Mouse (Mus musculus) thymus, postnatal 0 days (tissue): ENCODE measurements around the gene Rab1b. TPM values are rescaled to one million over a fixed set of nuclear protein-coding genes. Genes with fewer than 3 reads are reported as not detected.

Source experiments
- DNase-seq: peaks from one replicate; pipeline ENCODE4 v3.0.0-alpha.2; 2015; ENCODE audit warnings: low spot score
- polyA plus RNA-seq: library from polyadenylated mRNA; unstranded; fragments of >200 nt; fragmentation: Nextera tagmentation; extraction: Ambion mirVana; gene quantifications from 2 replicates; pipeline ENCODE4 v1.2.1, GENCODE M21; 2015

Rab1b gene
- polyA plus RNA-seq, 1 experiment from 2014 or later, result 246 TPM

DNA sequence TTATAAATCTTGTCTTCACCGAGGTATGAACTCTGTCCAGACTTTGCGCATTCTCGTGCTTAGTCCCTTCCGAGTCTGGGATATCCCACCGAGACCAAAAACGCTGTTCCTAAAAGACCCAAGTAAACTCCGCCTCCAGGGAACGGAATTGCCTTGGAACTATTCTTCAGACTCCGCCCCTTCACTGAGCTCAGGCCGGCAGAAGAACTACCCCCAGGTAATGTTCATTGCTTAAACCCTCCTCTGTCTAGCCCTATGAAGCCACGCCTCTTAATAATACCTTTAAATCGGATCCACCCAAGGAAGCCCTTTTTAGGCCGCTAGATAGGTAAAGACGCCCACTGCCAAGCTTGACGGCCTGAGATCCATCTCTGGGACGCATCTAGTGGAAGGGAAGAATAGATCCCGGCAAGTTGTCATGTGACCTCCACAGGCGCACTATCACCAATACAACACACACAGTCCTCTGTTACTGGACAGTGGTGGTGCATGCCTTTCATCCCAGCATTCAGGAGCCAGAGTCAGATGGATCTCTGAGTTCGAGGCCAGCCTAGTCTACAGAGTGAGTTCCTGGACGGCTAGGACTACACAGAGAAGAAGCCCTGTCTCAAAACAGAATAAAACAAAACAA lies 34.4 kb downstream of the Rab1b start:
- DNase-seq, result no peak

DNA sequence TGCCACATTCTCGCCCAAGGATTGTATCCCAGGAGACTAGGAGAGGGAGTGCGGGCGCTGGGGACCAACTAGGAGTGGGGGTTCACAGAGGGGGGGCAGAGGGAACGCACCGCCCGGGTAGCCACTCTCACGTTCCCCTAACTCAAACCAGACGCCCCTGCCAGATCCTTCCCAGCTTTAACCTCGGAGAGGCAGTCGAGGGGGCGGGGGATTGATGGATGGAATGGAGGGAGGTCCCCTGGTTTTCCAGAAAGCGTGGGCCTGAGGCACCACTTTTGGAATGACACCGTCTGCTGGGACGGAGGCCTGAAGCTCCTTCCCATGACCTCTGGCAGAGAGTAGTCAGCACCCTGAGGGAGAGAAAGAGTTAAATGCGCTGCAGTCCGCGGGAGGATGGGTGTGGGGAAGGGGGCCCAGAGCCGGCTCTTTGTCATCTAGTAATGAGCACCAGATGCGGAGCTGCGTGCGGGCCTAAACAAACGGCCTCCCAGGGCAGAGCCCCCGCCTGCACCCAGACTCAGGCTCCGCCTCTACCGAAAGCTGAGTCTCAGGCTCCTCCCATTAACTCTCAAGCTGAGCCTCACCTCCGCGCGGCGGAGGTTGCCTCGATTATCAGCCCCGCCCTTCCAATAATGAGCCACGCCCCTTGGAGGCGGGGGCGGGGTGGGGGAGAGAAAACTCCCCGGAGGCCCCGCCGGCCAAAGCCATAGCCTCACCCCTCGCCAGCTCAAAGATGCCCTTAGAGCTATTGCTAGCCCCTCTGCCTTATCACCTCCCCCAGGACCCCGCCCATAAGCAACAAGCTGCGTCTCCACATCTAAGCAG lies 35.1 kb downstream of the Rab1b start:
- peak; percentile 38 for DNase-seq

- no peak for DNase-seq
These were observed 35.8 kb downstream of the Rab1b start for GRCm38 (mm10) chr19:5071077-5071476.

DNA sequence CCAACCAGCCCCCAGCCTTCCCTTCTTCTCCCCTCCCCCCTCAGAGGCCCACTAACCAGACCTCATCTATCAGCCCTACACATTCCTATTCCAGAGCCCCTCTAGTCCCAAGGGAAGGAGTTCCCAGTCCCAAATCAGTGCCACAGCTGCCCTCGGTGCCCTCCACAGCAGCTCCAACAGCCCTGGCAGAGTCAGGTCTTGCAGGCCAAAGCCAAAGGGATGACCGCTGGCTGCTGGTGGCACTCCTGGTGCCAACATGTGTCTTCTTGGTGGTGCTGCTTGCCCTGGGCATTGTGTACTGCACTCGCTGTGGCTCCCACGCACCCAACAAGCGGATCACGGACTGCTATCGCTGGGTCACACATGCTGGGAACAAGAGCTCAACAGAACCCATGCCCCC lies 36.9 kb downstream of the Rab1b start:
- DNase-seq, result no peak

- no peak for DNase-seq
These were observed 37.4 kb downstream of the Rab1b start for GRCm38 (mm10) chr19:5069486-5069885.

DNA sequence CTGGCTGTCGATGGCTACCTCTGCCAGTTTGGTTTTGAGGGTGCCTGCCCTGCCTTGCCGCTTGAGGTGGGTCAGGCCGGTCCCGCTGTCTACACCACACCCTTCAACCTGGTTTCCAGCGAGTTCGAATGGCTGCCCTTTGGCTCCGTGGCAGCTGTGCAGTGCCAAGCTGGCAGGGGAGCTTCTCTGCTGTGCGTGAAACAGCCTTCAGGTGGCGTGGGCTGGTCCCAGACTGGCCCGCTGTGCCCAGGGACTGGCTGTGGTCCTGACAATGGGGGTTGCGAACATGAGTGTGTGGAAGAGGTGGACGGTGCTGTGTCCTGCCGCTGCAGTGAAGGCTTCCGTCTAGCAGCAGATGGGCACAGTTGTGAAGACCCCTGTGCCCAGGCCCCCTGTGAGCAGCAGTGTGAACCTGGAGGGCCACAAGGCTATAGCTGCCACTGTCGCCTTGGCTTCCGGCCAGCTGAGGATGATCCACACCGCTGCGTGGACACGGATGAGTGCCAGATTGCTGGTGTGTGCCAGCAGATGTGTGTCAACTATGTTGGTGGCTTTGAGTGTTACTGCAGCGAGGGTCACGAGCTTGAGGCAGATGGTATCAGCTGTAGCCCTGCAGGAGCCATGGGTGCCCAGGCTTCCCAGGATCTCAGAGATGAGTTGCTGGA lies 38.2 kb downstream of the Rab1b start:
- DNase-seq, result no peak

GRCm38 (mm10) chr19:5067867-5068569 lies 38.9 kb downstream of the Rab1b start, which contains the start of gene Cd248:
Gene Cd248 (plus strand): TSS chr19:5068078.
- no peak for DNase-seq

- DNase-seq, result no peak
These were observed 39.7 kb downstream of the Rab1b start for GRCm38 (mm10) chr19:5067040-5067799.

DNA sequence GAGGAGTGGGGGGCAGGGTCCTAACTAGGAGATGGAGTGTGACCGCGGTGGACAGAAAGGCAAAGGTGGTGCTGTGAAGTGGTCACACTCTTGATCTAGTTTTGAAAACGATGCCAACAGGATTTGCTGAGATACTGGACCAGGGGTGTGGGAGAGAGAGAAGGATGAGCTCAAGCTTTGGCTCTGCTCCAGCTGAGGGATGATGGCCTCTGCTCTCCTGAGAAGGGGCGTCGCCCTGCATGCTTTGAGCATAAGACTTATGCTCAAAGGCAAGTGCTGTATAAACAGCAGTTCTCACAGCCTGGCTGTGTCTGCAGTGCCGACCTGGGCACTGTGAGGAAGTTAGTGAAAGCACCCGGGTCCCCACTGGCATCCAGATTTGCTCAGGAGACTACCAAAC lies 41.8 kb downstream of the Rab1b start:
- DNase-seq, result no peak

- DNase-seq, result no peak
These were observed 44.4 kb downstream of the Rab1b start for GRCm38 (mm10) chr19:5062446-5062845.

DNA sequence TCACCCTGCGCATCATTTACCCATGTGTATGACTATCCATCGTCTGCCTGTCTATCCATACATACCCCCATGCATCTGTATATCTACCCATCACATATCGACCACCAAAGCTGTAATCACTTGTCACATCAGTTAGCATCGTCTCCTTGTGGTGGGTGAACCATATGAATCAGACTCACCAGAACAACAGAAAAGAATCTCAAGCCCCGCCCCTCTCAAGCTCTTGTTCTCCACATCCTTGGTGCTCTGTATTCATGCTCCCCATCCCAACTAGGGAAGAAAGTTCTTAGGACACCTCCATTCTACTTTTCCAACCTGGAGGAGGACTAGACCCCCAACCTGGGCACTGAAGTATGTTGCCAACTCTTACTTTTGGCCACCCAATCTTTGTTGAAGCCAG lies 44.8 kb downstream of the Rab1b start:
- DNase-seq, result no peak

GRCm38 (mm10) chr19:5060365-5061330 lies 46.2 kb downstream of the Rab1b start:
- no peak for DNase-seq

DNA sequence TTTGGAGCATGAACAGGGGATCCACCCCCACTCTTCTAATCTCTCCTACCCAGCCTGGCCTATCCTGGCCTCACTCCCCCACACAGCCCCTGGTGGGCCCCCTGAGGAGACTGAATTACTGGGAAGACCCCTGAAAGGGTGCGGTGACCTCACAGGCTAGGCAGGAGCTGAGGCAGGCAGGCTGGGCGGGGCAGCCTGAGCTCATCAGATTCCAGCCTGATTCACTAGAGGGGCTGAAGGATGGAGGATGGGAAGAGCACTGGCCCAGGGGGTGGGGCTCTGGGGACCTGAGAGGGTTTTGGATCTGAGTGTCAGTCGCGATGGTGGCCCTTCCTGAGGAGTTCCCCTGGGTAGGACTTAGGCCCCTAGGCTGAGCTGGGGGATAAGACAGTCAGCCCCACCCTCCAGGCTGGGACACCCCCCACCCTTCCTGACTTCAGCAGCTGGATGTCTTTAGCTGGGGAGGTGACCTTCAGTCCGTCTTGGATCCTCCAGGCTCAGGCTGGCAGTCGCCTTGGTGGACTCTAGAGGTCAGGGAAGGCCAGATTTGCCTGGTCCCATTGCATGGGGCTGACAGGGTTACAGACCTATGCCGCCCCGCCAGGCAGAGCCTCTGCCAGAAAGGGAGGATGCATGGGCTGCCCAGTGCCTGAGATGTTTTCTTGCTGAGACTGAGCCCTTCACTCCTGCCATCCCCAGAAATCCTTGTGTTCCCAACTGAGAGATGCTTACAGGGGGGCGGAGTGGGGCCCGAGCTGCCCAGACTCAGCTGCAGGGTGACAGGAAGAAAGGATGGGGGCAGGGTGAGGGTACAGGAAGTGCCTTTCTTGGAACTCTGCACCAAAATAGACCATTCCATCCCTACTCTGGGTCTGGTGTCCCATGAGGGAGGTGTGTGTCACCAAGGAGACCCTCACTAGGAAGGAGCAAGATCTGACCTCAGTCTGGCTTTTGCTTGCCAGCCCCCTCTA lies 47.8 kb downstream of the Rab1b start:
- no peak for DNase-seq

DNA sequence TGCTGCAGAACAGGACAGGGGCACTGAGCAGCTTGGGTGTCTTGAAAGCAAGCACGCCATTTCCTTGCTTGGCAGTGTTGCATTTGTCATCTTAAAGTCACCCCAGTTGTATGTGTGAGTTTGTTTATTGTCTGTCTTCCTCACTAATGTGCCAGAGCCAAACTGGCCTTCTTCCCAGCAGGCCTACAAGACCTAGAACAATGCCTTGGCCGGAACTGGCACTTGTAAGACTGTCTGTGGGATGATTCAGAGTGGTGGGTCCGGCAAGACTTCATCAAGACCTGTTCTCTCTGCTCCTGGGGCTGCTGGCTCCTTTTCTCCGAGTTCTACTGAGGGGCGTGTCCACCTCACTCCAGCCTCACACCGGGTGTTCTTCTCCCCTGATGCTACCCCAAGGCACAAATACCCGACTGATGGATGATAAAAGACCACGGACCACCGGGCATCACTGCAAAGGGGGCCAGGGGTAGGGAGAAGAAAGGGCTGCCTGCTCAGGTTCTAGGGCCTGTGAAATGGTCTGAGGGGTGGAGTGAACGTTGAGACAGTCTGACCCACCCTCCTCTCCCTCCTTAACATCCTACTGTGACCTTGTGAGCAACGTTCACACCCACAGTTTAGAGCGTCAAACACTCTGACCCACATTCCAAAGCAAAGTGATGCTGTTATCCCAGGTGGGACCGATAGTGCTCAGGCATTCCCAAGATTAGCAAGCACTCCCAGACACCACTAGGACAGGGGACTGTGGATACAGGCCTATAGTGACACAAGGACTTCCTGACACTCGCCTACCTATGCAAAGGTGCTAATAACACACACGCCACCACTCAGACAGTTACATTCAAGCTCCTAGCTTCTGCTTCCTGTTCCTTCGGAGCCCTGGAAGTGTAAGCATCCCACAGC lies 48.7 kb downstream of the Rab1b start:
- DNase-seq, result no peak

- DNase-seq, result peak; percentile 44
These were observed 50.6 kb downstream of the Rab1b start for GRCm38 (mm10) chr19:5056251-5056650.

- DNase-seq, result peak; percentile 39
These were observed 53.0 kb downstream of the Rab1b start for GRCm38 (mm10) chr19:5053909-5054308.

GRCm38 (mm10) chr19:5052853-5053252 lies 54.0 kb downstream of the Rab1b start:
- DNase-seq, result no peak
